Mouse (Mus musculus): Measurements from ENCODE around the gene Rad51c. TPM values are rescaled to one million over a fixed set of nuclear protein-coding genes. Genes with fewer than 3 reads are reported as not detected.
"Not testable (repeated sequence)": the region's sequence is repeated elsewhere in the genome, so short reads cannot be mapped to it uniquely, and the experiment has no call there.

The Rad51c gene
- polyA plus RNA-seq, 1 experiment from 2014 or later: 14.6 TPM

GRCm38 (mm10) chr11:87436326-87437232 is 31.8 kb upstream of the Rad51c start:
- 68% methylated on average over 5 of the region's 5 CpGs for WGBS
- no peak overlapping the region for H3K9ac ChIP-seq (ENCODE audit: low read length)
- no peak overlapping the region for H3K4me2 ChIP-seq (ENCODE audit: low read depth, low read length, severe bottlenecking)
- H3K27me3 ChIP-seq (ENCODE audit: control insufficient read depth, insufficient read depth, low read length): no peaks in the 10 kb centered on the region
- no peaks in the 10 kb centered on the region for H3K9me3 ChIP-seq (ENCODE audit: control insufficient read depth, low read length)
- ATAC-seq (replicated peaks; ENCODE audit: low FRiP score) (no peak), DNase-seq (ENCODE audit: low spot score) (no peak)
- H3K4me3 ChIP-seq (ENCODE audit: low read depth, low read length): no peak overlapping the region
- no peak overlapping the region for H3K27ac ChIP-seq (ENCODE audit: low read depth, low read length)
- no peaks in the 10 kb centered on the region; the same call in 1 of the 2 replicates for H3K4me1 ChIP-seq (replicated peaks; ENCODE audit: control insufficient read depth, insufficient read depth, low read length)
- no peaks in the 10 kb centered on the region for H3K36me3 ChIP-seq (ENCODE audit: control insufficient read depth, insufficient read depth, low read length)

GRCm38 (mm10) chr11:87435107-87435506 is 30.4 kb upstream of the Rad51c start:
- not testable (repeated sequence) for H3K9me3 ChIP-seq (ENCODE audit: control insufficient read depth, low read length); H3K27me3 ChIP-seq (ENCODE audit: control insufficient read depth, insufficient read depth, low read length); ATAC-seq (replicated peaks; ENCODE audit: low FRiP score); H3K4me1 ChIP-seq (replicated peaks; ENCODE audit: control insufficient read depth, insufficient read depth, low read length); H3K4me2 ChIP-seq (ENCODE audit: low read depth, low read length, severe bottlenecking); H3K36me3 ChIP-seq (ENCODE audit: control insufficient read depth, insufficient read depth, low read length); H3K4me3 ChIP-seq (ENCODE audit: low read depth, low read length); H3K27ac ChIP-seq (ENCODE audit: low read depth, low read length); DNase-seq (ENCODE audit: low spot score); H3K9ac ChIP-seq (ENCODE audit: low read length)
- WGBS: 89% methylated on average over 2 of the region's 2 CpGs

- H3K4me1 ChIP-seq (replicated peaks; ENCODE audit: control insufficient read depth, insufficient read depth, low read length): no peaks in the 10 kb centered on the region; the same call in 1 of the 2 replicates
- H3K27me3 ChIP-seq (ENCODE audit: control insufficient read depth, insufficient read depth, low read length): no peaks in the 10 kb centered on the region
- H3K4me3 ChIP-seq (ENCODE audit: low read depth, low read length): no peak overlapping the region
- no peak overlapping the region for H3K4me2 ChIP-seq (ENCODE audit: low read depth, low read length, severe bottlenecking)
- WGBS: 52% methylated on average over 6 of the region's 6 CpGs
- DNase-seq (ENCODE audit: low spot score) (no peak), ATAC-seq (replicated peaks; ENCODE audit: low FRiP score) (no peak)
- H3K27ac ChIP-seq (ENCODE audit: low read depth, low read length): no peak overlapping the region
- H3K9ac ChIP-seq (ENCODE audit: low read length): no peak overlapping the region; the same call in 1 of the 2 replicates
- no peaks in the 10 kb centered on the region for H3K9me3 ChIP-seq (ENCODE audit: control insufficient read depth, low read length)
- no peaks in the 10 kb centered on the region for H3K36me3 ChIP-seq (ENCODE audit: control insufficient read depth, insufficient read depth, low read length)
Observed at GRCm38 (mm10) chr11:87432933-87433669, 28.3 kb upstream of the Rad51c start.

- Histone ChIP-seq H3K9me3 (ENCODE audit: control insufficient read depth, low read length) (no peaks in the 10 kb centered on the region), H3K9ac (ENCODE audit: low read length) (no peak overlapping the region), H3K27me3 (ENCODE audit: control insufficient read depth, insufficient read depth, low read length) (no peaks in the 10 kb centered on the region), H3K36me3 (ENCODE audit: control insufficient read depth, insufficient read depth, low read length) (no peaks in the 10 kb centered on the region), H3K27ac (ENCODE audit: low read depth, low read length) (no peak overlapping the region), H3K4me2 (ENCODE audit: low read depth, low read length, severe bottlenecking) (no peak overlapping the region), H3K4me1 (replicated peaks; ENCODE audit: control insufficient read depth, insufficient read depth, low read length) (no peaks in the 10 kb centered on the region; the same call in 1 of the 2 replicates), H3K4me3 (ENCODE audit: low read depth, low read length) (no peak overlapping the region)
- DNase-seq (ENCODE audit: low spot score) (no peak), ATAC-seq (replicated peaks; ENCODE audit: low FRiP score) (no peak)
- 70% methylated on average over 1 of the region's 1 CpGs for WGBS
Observed at GRCm38 (mm10) chr11:87432447-87432846, 27.7 kb upstream of the Rad51c start.

GRCm38 (mm10) chr11:87431813-87432212 is 27.1 kb upstream of the Rad51c start:
- not testable (repeated sequence) for H3K4me3 ChIP-seq (ENCODE audit: low read depth, low read length); H3K9me3 ChIP-seq (ENCODE audit: control insufficient read depth, low read length); H3K27me3 ChIP-seq (ENCODE audit: control insufficient read depth, insufficient read depth, low read length); ATAC-seq (replicated peaks; ENCODE audit: low FRiP score); DNase-seq (ENCODE audit: low spot score); H3K9ac ChIP-seq (ENCODE audit: low read length); H3K4me1 ChIP-seq (replicated peaks; ENCODE audit: control insufficient read depth, insufficient read depth, low read length); H3K36me3 ChIP-seq (ENCODE audit: control insufficient read depth, insufficient read depth, low read length); H3K27ac ChIP-seq (ENCODE audit: low read depth, low read length); H3K4me2 ChIP-seq (ENCODE audit: low read depth, low read length, severe bottlenecking)
- WGBS: 89% methylated on average over 8 of the region's 8 CpGs

GRCm38 (mm10) chr11:87430374-87430773 is 25.6 kb upstream of the Rad51c start:
- no peak for ATAC-seq (replicated peaks; ENCODE audit: low FRiP score)
- 84% methylated on average over 2 of the region's 2 CpGs for WGBS
- DNase-seq (ENCODE audit: low spot score): no peak

GRCm38 (mm10) chr11:87429363-87429762 is 24.6 kb upstream of the Rad51c start:
- DNase-seq (ENCODE audit: low spot score): no peak
- Histone ChIP-seq H3K27ac (ENCODE audit: low read depth, low read length) (no peak overlapping the region), H3K4me3 (ENCODE audit: low read depth, low read length) (no peak overlapping the region), H3K9me3 (ENCODE audit: control insufficient read depth, low read length) (no peaks in the 10 kb centered on the region), H3K4me2 (ENCODE audit: low read depth, low read length, severe bottlenecking) (no peak overlapping the region), H3K27me3 (ENCODE audit: control insufficient read depth, insufficient read depth, low read length) (no peaks in the 10 kb centered on the region), H3K36me3 (ENCODE audit: control insufficient read depth, insufficient read depth, low read length) (no peaks in the 10 kb centered on the region), H3K4me1 (replicated peaks; ENCODE audit: control insufficient read depth, insufficient read depth, low read length) (no peaks in the 10 kb centered on the region; the same call in 1 of the 2 replicates), H3K9ac (ENCODE audit: low read length) (no peak overlapping the region)
- WGBS: 84% methylated on average over 4 of the region's 4 CpGs
- ATAC-seq (replicated peaks; ENCODE audit: low FRiP score): no peak

More at GRCm38 (mm10) chr11:87430374-87430773, 25.6 kb upstream of the Rad51c start:
- Histone ChIP-seq H3K9me3 (ENCODE audit: control insufficient read depth, low read length) (no peaks in the 10 kb centered on the region), H3K27ac (ENCODE audit: low read depth, low read length) (no peak overlapping the region), H3K36me3 (ENCODE audit: control insufficient read depth, insufficient read depth, low read length) (no peaks in the 10 kb centered on the region), H3K9ac (ENCODE audit: low read length) (no peak overlapping the region), H3K27me3 (ENCODE audit: control insufficient read depth, insufficient read depth, low read length) (no peaks in the 10 kb centered on the region), H3K4me1 (replicated peaks; ENCODE audit: control insufficient read depth, insufficient read depth, low read length) (no peaks in the 10 kb centered on the region; the same call in 1 of the 2 replicates), H3K4me3 (ENCODE audit: low read depth, low read length) (no peak overlapping the region), H3K4me2 (ENCODE audit: low read depth, low read length, severe bottlenecking) (no peak overlapping the region)

- Histone ChIP-seq H3K36me3 (ENCODE audit: control insufficient read depth, insufficient read depth, low read length) (no peaks in the 10 kb centered on the region), H3K9me3 (ENCODE audit: control insufficient read depth, low read length) (no peaks in the 10 kb centered on the region), H3K27ac (ENCODE audit: low read depth, low read length) (no peak overlapping the region), H3K4me1 (replicated peaks; ENCODE audit: control insufficient read depth, insufficient read depth, low read length) (no peaks in the 10 kb centered on the region), H3K4me3 (ENCODE audit: low read depth, low read length) (no peak overlapping the region), H3K4me2 (ENCODE audit: low read depth, low read length, severe bottlenecking) (no peak overlapping the region), H3K9ac (ENCODE audit: low read length) (no peak overlapping the region), H3K27me3 (ENCODE audit: control insufficient read depth, insufficient read depth, low read length) (no peaks in the 10 kb centered on the region)
- ATAC-seq (replicated peaks; ENCODE audit: low FRiP score) (no peak), DNase-seq (ENCODE audit: low spot score) (no peak)
- 73% methylated on average over 2 of the region's 2 CpGs for WGBS
Observed at GRCm38 (mm10) chr11:87428051-87428673, 23.4 kb upstream of the Rad51c start.
